Mouse (Mus musculus) G1E (cell line): ENCODE data around the gene Epp13. TPM values are rescaled to one million over a fixed set of nuclear protein-coding genes. Genes with fewer than 3 reads are reported as not detected.

Experiments
- ATAC-seq: 2 replicates; pipeline ENCODE4 v1.8.0; 2016; ENCODE audit warnings: mild to moderate bottlenecking; ENCODE audit not compliant: insufficient number of reproducible peaks, poor library complexity, low FRiP score, severe bottlenecking; ENCODE audit errors: extremely low read depth
- DNase-seq: peaks from one replicate; pipeline ENCODE4 v3.0.0; 2012; ENCODE audit warnings: low spot score
- H3K27me3 ChIP-seq: 2 replicates; pipeline ENCODE4 v1.6.1; 2012; ENCODE audit warnings: mild to moderate bottlenecking, low read length, inconsistent platforms; ENCODE audit not compliant: insufficient read depth
- H3K36me3 ChIP-seq: replicated peaks from 2 replicates; pipeline ENCODE3; 2012; ENCODE audit warnings: mild to moderate bottlenecking, inconsistent platforms
- H3K4me1 ChIP-seq: 2 replicates; pipeline ENCODE4 v1.6.1; 2012; ENCODE audit warnings: low read depth, low read length, inconsistent platforms, mixed read lengths; ENCODE audit not compliant: insufficient read depth
- H3K4me3 ChIP-seq: 2 replicates; pipeline ENCODE4 v1.5.1; 2012; ENCODE audit warnings: low read depth, mild to moderate bottlenecking, inconsistent platforms, low read length, moderate library complexity, mixed read lengths
- H3K9me3 ChIP-seq: replicated peaks from 2 replicates; pipeline ENCODE4 v1.6.1; 2012; ENCODE audit warnings: inconsistent platforms
- CTCF ChIP-seq: IDR thresholded peaks from 2 replicates; pipeline ENCODE4 v1.5.1; 2012; ENCODE audit warnings: low read depth, low read length, inconsistent platforms, mixed read lengths
- GATA1 ChIP-seq: IDR thresholded peaks from 2 replicates; pipeline ENCODE4 v1.6.1; 2012; ENCODE audit warnings: borderline replicate concordance, low read length, inconsistent platforms, mixed read lengths
- GATA2 ChIP-seq: IDR thresholded peaks from 2 replicates; pipeline ENCODE4 v1.6.1; 2012; ENCODE audit warnings: low read depth, low read length, inconsistent platforms, borderline replicate concordance
- POLR2AphosphoS5 ChIP-seq: IDR thresholded peaks from 2 replicates; pipeline ENCODE4 v1.6.1; 2012; ENCODE audit warnings: low read depth, low read length, inconsistent platforms; ENCODE audit not compliant: insufficient replicate concordance
- TAL1 ChIP-seq: conservative IDR thresholded peaks from 2 replicates; pipeline ENCODE4 v1.6.1; 2012; ENCODE audit warnings: low read depth, low read length, inconsistent platforms, mixed read lengths
- polyA plus RNA-seq: library from polyadenylated mRNA; stranded (reverse); fragments of >175 nt; gene quantifications from 2 replicates; pipeline ENCODE4 v1.2.3, GENCODE M21; 2012
- total RNA-seq, 2 experiments: library from RNA; stranded (forward) in 1 of 2; stranded (reverse) in 1 of 2; fragments of 200-1000 nt in 1 of 2; fragments of >200 nt in 1 of 2; fragmentation: Nextera tagmentation in 1 of 2; gene quantifications; 2 replicates each; pipeline ENCODE4 v1.2.3; 2014 to 2017

The Epp13 gene
- total and polyA plus RNA-seq, 3 experiments: not detected

DNA sequence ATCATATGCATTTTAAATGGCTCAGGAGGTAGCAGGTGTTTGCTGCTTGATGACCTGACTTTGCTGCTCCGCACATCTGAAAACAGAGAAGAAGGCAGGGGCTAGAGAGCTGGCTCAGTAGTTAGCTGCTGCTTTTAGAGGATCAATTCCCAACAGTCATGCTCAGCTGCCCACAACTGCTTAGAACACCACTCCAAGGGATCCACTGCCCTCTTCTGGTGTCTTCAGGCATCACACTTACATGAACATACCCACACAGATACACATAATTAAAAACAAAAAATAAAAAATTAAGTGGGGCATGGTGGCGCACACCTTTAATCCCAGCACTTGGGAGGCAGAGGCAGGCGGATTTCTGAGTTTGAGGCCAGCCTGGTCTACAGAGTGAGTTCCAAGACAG, 9.6 kb downstream of the Epp13 start:
- DNase-seq: no peak
- ATAC-seq: no peak
- H3K4me1 ChIP-seq: peaks cover 9% of the 10 kb centered on the region
- H3K36me3 ChIP-seq: no peaks in the 10 kb centered on the region
- no peak overlapping the region for H3K4me3 ChIP-seq
- H3K27me3 ChIP-seq: peaks cover 13% of the 10 kb centered on the region
- no peaks in the 10 kb centered on the region for H3K9me3 ChIP-seq
- TF ChIP-seq POLR2AphosphoS5 (no peak), CTCF (no peak), GATA1 (no peak), GATA2 (no peak), TAL1 (no peak)

GRCm38 (mm10) chr7:6262984-6263383, 10.5 kb downstream of the Epp13 start:
- ATAC-seq (no peak), DNase-seq (no peak)
- H3K36me3 ChIP-seq: no peaks in the 10 kb centered on the region
- no peak for TF ChIP-seq CTCF
- no peak for TF ChIP-seq POLR2AphosphoS5
- no peak for TF ChIP-seq GATA2
- no peak for TF ChIP-seq GATA1
- TF ChIP-seq TAL1: no peak
- H3K9me3 ChIP-seq: no peaks in the 10 kb centered on the region
- H3K27me3 ChIP-seq: peaks cover 13% of the 10 kb centered on the region
- no peak overlapping the region for H3K4me3 ChIP-seq
- peaks cover 11% of the 10 kb centered on the region for H3K4me1 ChIP-seq

DNA sequence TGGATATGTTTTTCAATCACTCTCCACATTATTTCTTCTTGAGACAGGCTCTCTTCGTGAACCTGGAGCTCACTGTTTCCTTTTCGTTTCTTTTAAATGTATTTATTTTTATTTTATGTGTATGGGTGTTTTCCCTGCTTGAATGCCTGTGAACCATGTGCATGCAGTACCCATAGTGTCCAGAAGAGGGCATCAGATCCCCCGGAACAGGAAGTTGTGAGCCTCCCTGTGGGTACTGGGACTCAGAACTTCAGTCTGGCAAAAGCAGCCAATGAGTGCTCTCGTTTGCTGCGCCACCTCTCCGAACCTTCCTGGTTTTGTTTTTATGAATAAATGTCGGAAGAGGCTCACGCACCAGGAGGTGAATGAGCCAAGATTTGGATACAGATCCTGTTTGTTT, 13.2 kb downstream of the Epp13 start:
- H3K36me3 ChIP-seq: no peaks in the 10 kb centered on the region
- peaks cover 15% of the 10 kb centered on the region for H3K4me1 ChIP-seq
- no peak for TF ChIP-seq GATA1
- no peak for TF ChIP-seq TAL1
- TF ChIP-seq CTCF: peak; percentile 73; the same call in 1 of the 2 replicates
- H3K27me3 ChIP-seq: peaks cover 8% of the 10 kb centered on the region; the same call in 1 of the 2 replicates
- H3K9me3 ChIP-seq: no peaks in the 10 kb centered on the region
- ATAC-seq (peak; percentile 60; the same call in 1 of the 2 replicates), DNase-seq (peak; percentile 30)
- no peak overlapping the region for H3K4me3 ChIP-seq

- ATAC-seq (peak; percentile 86), DNase-seq (peak; percentile 43)
- peak; percentile 52 for TF ChIP-seq TAL1
- TF ChIP-seq GATA1: no peak
- Histone ChIP-seq H3K9me3 (no peaks in the 10 kb centered on the region), H3K4me1 (peaks cover 28% of the 10 kb centered on the region), H3K4me3 (no peak overlapping the region), H3K27me3 (no peaks in the 10 kb centered on the region), H3K36me3 (peaks cover 14% of the 10 kb centered on the region)
Measured at GRCm38 (mm10) chr7:6277906-6278305, 25.4 kb downstream of the Epp13 start.

GRCm38 (mm10) chr7:6282749-6283148, 30.2 kb downstream of the Epp13 start:
- Histone ChIP-seq H3K36me3 (peaks cover 15% of the 10 kb centered on the region), H3K4me1 (peaks cover 47% of the 10 kb centered on the region), H3K9me3 (no peaks in the 10 kb centered on the region), H3K27me3 (no peaks in the 10 kb centered on the region), H3K4me3 (peak overlapping the region; percentile 71)
- TF ChIP-seq TAL1: no peak
- peak; percentile 54 for TF ChIP-seq CTCF
- ATAC-seq (no peak), DNase-seq (peak; percentile 16)

GRCm38 (mm10) chr7:6283451-6284075, 31.1 kb downstream of the Epp13 start:
- H3K4me1 ChIP-seq: peaks cover 45% of the 10 kb centered on the region
- peaks cover 19% of the 10 kb centered on the region for H3K36me3 ChIP-seq
- peak; percentile 55 for ATAC-seq
- no peaks in the 10 kb centered on the region for H3K9me3 ChIP-seq
- no peaks in the 10 kb centered on the region for H3K27me3 ChIP-seq
- TF ChIP-seq GATA2 (no peak), CTCF (no peak), GATA1 (no peak), POLR2AphosphoS5 (no peak)
- H3K4me3 ChIP-seq: peak overlapping the region; percentile 71
- peak; percentile 63 for DNase-seq

DNA sequence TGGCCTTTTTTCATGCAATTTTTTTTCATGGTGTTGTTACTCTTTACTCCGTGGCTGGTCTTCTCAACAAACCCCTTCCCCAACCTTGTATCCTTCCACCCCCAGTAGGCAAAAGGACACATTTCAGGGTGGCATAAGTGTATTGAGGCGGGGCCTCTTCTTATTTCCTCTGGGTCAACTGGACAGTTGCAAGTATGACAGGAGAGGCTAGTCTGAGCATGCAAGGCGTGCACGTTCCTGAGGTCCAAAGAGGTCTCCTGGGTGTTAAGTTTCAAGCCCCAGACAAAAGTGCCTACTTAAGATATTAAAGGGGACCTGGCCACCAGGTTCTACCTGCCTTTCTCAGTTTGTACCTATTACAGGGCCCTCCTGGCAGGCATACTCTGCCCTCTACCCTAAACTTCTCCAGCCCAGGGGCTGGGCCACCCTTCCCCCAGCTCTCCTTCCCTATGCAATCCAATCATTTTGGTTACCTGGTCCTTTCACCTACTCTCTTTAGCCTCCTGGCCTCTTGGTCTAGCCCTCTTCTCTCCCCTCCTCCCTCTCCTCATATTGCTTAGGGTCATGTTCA, 32.0 kb downstream of the Epp13 start:
- H3K9me3 ChIP-seq: no peaks in the 10 kb centered on the region
- H3K27me3 ChIP-seq: no peaks in the 10 kb centered on the region
- no peak for TF ChIP-seq POLR2AphosphoS5
- TF ChIP-seq GATA2: no peak
- TF ChIP-seq CTCF: no peak
- TF ChIP-seq TAL1: no peak
- TF ChIP-seq GATA1: no peak
- H3K36me3 ChIP-seq: peaks cover 28% of the 10 kb centered on the region
- H3K4me1 ChIP-seq: peaks cover 43% of the 10 kb centered on the region
- DNase-seq (no peak), ATAC-seq (no peak)
- H3K4me3 ChIP-seq: no peak overlapping the region
